Mouse (Mus musculus) heart, embryonic 16.5 days (tissue): ENCODE data around the gene Ogfod3. TPM values are rescaled to one million over a fixed set of nuclear protein-coding genes. Genes with fewer than 3 reads are reported as not detected.

Experiments used
- ATAC-seq: fragments of 200-750 bp; cut with Nextera tagmentation; replicated peaks from 2 replicates; pipeline ENCODE4 v1.8.0; 2017; ENCODE audit warnings: moderate number of reproducible peaks; ENCODE audit not compliant: insufficient read depth, low FRiP score; ENCODE audit errors: extremely low read depth
- H3K27ac ChIP-seq: fragments of 300-500 bp; sonication (generic); 2 replicates; pipeline ENCODE4 v1.5.1; 2014; ENCODE audit warnings: mild to moderate bottlenecking, low read length, control low read depth, moderate library complexity
- H3K27me3 ChIP-seq: fragments of 300-500 bp; sonication (generic); 2 replicates; pipeline ENCODE4 v1.6.1; 2014; ENCODE audit warnings: low read length, mixed read lengths; ENCODE audit not compliant: control insufficient read depth, insufficient read depth
- H3K36me3 ChIP-seq: fragments of 300-500 bp; sonication (generic); 2 replicates; pipeline ENCODE4 v1.6.1; 2014; ENCODE audit not compliant: control insufficient read depth, insufficient read depth
- H3K4me1 ChIP-seq: fragments of 300-500 bp; sonication (generic); 2 replicates; pipeline ENCODE4 v1.6.1; 2014; ENCODE audit warnings: low read length, mixed read lengths; ENCODE audit not compliant: control insufficient read depth, insufficient read depth
- H3K4me2 ChIP-seq: fragments of 300-500 bp; sonication (generic); 2 replicates; pipeline ENCODE4 v1.6.1; 2014; ENCODE audit warnings: low read depth, mild to moderate bottlenecking, control low read depth, low read length
- H3K4me3 ChIP-seq: fragments of 300-500 bp; sonication (generic); 2 replicates; pipeline ENCODE4 v1.5.1; 2014; ENCODE audit warnings: mild to moderate bottlenecking, control low read depth, low read length
- H3K9ac ChIP-seq: fragments of 300-500 bp; sonication (generic); 2 replicates; pipeline ENCODE4 v1.6.1; 2014; ENCODE audit warnings: low read length, control low read depth
- H3K9me3 ChIP-seq: fragments of 300-500 bp; sonication (generic); replicated peaks from 2 replicates; pipeline ENCODE4 v1.6.1; 2016; ENCODE audit warnings: low read length; ENCODE audit not compliant: control insufficient read depth
- WGBS: fragments of 180-500 bp; shearing (Covaris S2); extraction: QIAGEN DNeasy Blood & Tissue Kit; methylation state at CpG from one replicate; pipeline ENCODE4 v1.1.7; 2014; 5-methylcytosine and 5-hydroxymethylcytosine counted together
- polyA plus RNA-seq: library from polyadenylated mRNA; unstranded; fragments of >200 nt; fragmentation: Nextera tagmentation; extraction: Ambion mirVana; gene quantifications from 2 replicates; pipeline ENCODE4 v1.2.1, GENCODE M21; 2015

Ogfod3 gene
- polyA plus RNA-seq, 1 experiment from 2014 or later, result 32.7 TPM

- Histone ChIP-seq H3K36me3 (peaks cover 6% of the 10 kb centered on the region; the same call in 1 of the 2 replicates), H3K4me2 (peak overlapping the region; percentile 90), H3K27me3 (no peaks in the 10 kb centered on the region), H3K27ac (no peak overlapping the region), H3K9ac (no peak overlapping the region), H3K4me1 (peaks cover 11% of the 10 kb centered on the region), H3K4me3 (peak overlapping the region; percentile 69), H3K9me3 (no peaks in the 10 kb centered on the region)
- no peak for ATAC-seq
- WGBS, result 0% methylated on average over 5 of the region's 5 CpGs
These were observed 701 bp downstream of the Ogfod3 start for GRCm38 (mm10) chr11:121203859-121204160.

GRCm38 (mm10) chr11:121201436-121202198 is 2.9 kb downstream of the Ogfod3 start:
- WGBS, result 38% methylated on average over 11 of the region's 11 CpGs
- Histone ChIP-seq H3K9me3 (no peaks in the 10 kb centered on the region), H3K36me3 (no peaks in the 10 kb centered on the region), H3K4me2 (no peak overlapping the region), H3K27ac (no peak overlapping the region), H3K4me1 (peaks cover 11% of the 10 kb centered on the region), H3K27me3 (no peaks in the 10 kb centered on the region), H3K4me3 (no peak overlapping the region), H3K9ac (no peak overlapping the region)
- ATAC-seq, result no peak

- no peaks in the 10 kb centered on the region for H3K36me3 ChIP-seq
- H3K4me2 ChIP-seq, result no peak overlapping the region
- no peak overlapping the region for H3K27ac ChIP-seq
- no peak for ATAC-seq
- H3K9ac ChIP-seq, result no peak overlapping the region
- 89% methylated on average over 6 of the region's 6 CpGs for WGBS
- H3K9me3 ChIP-seq, result no peaks in the 10 kb centered on the region
- no peak overlapping the region for H3K4me3 ChIP-seq
- H3K4me1 ChIP-seq, result peaks cover 11% of the 10 kb centered on the region
- H3K27me3 ChIP-seq, result no peaks in the 10 kb centered on the region
These were observed 3.7 kb downstream of the Ogfod3 start for GRCm38 (mm10) chr11:121200781-121201180.

GRCm38 (mm10) chr11:121199851-121200250 is 4.7 kb downstream of the Ogfod3 start:
- H3K9me3 ChIP-seq, result no peaks in the 10 kb centered on the region
- H3K9ac ChIP-seq, result no peak overlapping the region
- no peak for ATAC-seq
- no peak overlapping the region for H3K4me2 ChIP-seq
- H3K27ac ChIP-seq, result no peak overlapping the region
- H3K4me1 ChIP-seq, result peaks cover 6% of the 10 kb centered on the region; the same call in 1 of the 2 replicates
- no peaks in the 10 kb centered on the region for H3K36me3 ChIP-seq
- 79% methylated on average over 4 of the region's 4 CpGs for WGBS
- no peak overlapping the region for H3K4me3 ChIP-seq
- no peaks in the 10 kb centered on the region for H3K27me3 ChIP-seq

GRCm38 (mm10) chr11:121198622-121199021 is 5.9 kb downstream of the Ogfod3 start:
- H3K4me1 ChIP-seq, result 0 out of 2 replicates have a peak, but pooled peaks cover 3% of the 10 kb centered on the region
- no peaks in the 10 kb centered on the region for H3K36me3 ChIP-seq
- WGBS, result 38% methylated on average over 2 of the region's 2 CpGs
- H3K27ac ChIP-seq, result no peak overlapping the region
- no peaks in the 10 kb centered on the region for H3K9me3 ChIP-seq
- H3K4me2 ChIP-seq, result no peak overlapping the region
- H3K27me3 ChIP-seq, result no peaks in the 10 kb centered on the region
- ATAC-seq, result no peak
- H3K9ac ChIP-seq, result no peak overlapping the region
- no peak overlapping the region for H3K4me3 ChIP-seq

- H3K4me1 ChIP-seq, result no peaks in the 10 kb centered on the region
- no peak overlapping the region for H3K4me3 ChIP-seq
- no peak for ATAC-seq
- no peaks in the 10 kb centered on the region for H3K27me3 ChIP-seq
- H3K9ac ChIP-seq, result no peak overlapping the region
- H3K27ac ChIP-seq, result no peak overlapping the region
- WGBS, result 84% methylated on average over 3 of the region's 3 CpGs
- no peaks in the 10 kb centered on the region for H3K36me3 ChIP-seq
- no peak overlapping the region for H3K4me2 ChIP-seq
- H3K9me3 ChIP-seq, result no peaks in the 10 kb centered on the region
These were observed 11.1 kb downstream of the Ogfod3 start for GRCm38 (mm10) chr11:121193415-121193814.

- Histone ChIP-seq H3K4me1 (no peaks in the 10 kb centered on the region), H3K27ac (no peak overlapping the region), H3K4me2 (no peak overlapping the region), H3K9ac (no peak overlapping the region), H3K27me3 (no peaks in the 10 kb centered on the region), H3K4me3 (no peak overlapping the region), H3K36me3 (no peaks in the 10 kb centered on the region), H3K9me3 (no peaks in the 10 kb centered on the region)
- 68% methylated on average over 2 of the region's 2 CpGs for WGBS
- ATAC-seq, result no peak
These were observed 11.8 kb downstream of the Ogfod3 start for GRCm38 (mm10) chr11:121192742-121193141.

- Histone ChIP-seq H3K9me3 (no peaks in the 10 kb centered on the region), H3K4me2 (no peak overlapping the region), H3K36me3 (no peaks in the 10 kb centered on the region), H3K4me1 (no peaks in the 10 kb centered on the region), H3K9ac (no peak overlapping the region), H3K4me3 (no peak overlapping the region), H3K27ac (no peak overlapping the region), H3K27me3 (no peaks in the 10 kb centered on the region)
- no peak for ATAC-seq
- 73% methylated on average over 3 of the region's 3 CpGs for WGBS
These were observed 14.8 kb downstream of the Ogfod3 start for GRCm38 (mm10) chr11:121189681-121190080.

GRCm38 (mm10) chr11:121176285-121177270 is 27.9 kb downstream of the Ogfod3 start:
- H3K4me2 ChIP-seq, result no peak overlapping the region
- H3K4me1 ChIP-seq, result peaks cover 2% of the 10 kb centered on the region; the same call in 1 of the 2 replicates
- no peak overlapping the region for H3K4me3 ChIP-seq
- ATAC-seq, result 0 out of 2 replicates have a peak, but pooled peaks have one; percentile 41
- no peaks in the 10 kb centered on the region for H3K9me3 ChIP-seq
- 61% methylated on average over 12 of the region's 12 CpGs for WGBS
- no peaks in the 10 kb centered on the region for H3K27me3 ChIP-seq
- no peak overlapping the region for H3K9ac ChIP-seq
- H3K27ac ChIP-seq, result no peak overlapping the region
- H3K36me3 ChIP-seq, result 0 out of 2 replicates have a peak, but pooled peaks cover 2% of the 10 kb centered on the region
